Mouse (Mus musculus): ENCODE data around the gene Arl4d. TPM values are rescaled to one million over a fixed set of nuclear protein-coding genes. Genes with fewer than 3 reads are reported as not detected.
A peak's percentile ranks its signal among the peaks of the same experiment; 100 is the strongest.

Arl4d gene
- total and polyA plus RNA-seq, 3 experiments, result 18.9 to 23.5 (median 23.4) TPM

DNA sequence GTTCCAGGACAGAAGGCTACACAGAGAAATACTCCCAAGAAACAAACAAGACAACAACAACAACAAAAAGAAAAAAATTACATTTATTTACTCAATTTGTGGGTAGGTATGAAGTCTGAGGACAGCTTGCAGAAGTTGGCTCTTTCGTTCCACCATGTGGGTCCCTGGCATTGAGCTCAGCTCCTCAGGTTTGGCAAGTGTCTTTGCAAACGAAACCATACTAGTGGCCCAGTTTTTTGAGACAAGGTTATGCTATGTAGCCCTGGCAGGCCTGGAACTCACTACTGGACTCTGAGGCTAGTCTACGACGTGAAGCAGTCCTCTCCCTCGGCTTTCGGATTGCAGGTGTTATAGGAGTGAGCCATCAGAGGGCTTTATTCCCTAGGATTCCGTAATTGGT lies 34.6 kb downstream of the Arl4d start:
- Histone ChIP-seq H3K4me1 (ENCODE audit: control insufficient read depth, insufficient read depth, low read length) (peaks cover 13% of the 10 kb centered on the region), H3K9ac (ENCODE audit: low read depth, low read length) (no peak overlapping the region), H3K27ac (peak overlapping the region; percentile 56), H3K36me3 (ENCODE audit: control insufficient read depth, insufficient read depth, low read length) (no peaks in the 10 kb centered on the region), H3K4me3 (no peak overlapping the region), H3K79me2 (replicated peaks; ENCODE audit: control insufficient read depth, insufficient read depth, low read length) (no peaks in the 10 kb centered on the region), H3K27me3 (ENCODE audit: control insufficient read depth, insufficient read depth, low read length) (no peaks in the 10 kb centered on the region; the same call in 1 of the 2 replicates)
- TF ChIP-seq POLR2A (IDR thresholded peaks at IDR 0.05; ENCODE audit: insufficient read depth, low read depth, low read length) (no peak), EP300 (IDR thresholded peaks at IDR 0.05; ENCODE audit: insufficient read depth, low read depth, low read length) (no peak), CTCF (IDR thresholded peaks at IDR 0.05) (no peak)
- 60% methylated on average over 7 of the region's 7 CpGs for WGBS
- no peak for DNase-seq
- intact Hi-C loops (cut with DNase I), result loop anchor here (5.0 kb wide), 1 partner anchor 38 kb away; no protein-coding TSS in a partner anchor

DNA sequence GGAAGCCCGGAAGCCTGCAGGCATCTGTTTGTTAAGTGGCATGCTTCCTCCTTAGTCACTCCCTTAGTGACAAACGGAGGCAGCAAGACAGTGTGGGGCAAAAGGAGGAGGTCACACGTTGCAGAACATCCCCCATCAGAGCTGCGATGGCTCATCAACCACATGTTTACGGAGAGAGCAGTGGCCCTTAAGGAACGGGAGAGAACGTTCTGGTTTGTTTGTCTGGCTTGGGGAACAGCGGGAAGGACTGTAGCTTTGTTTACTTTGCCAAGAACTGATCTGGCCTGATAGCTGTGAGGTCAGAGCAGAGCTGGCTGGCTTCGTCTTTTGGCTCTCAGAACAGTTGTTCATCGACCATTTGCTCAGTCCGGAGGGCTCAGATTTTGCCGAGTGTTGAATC lies 35.1 kb downstream of the Arl4d start:
- Histone ChIP-seq H3K9ac (ENCODE audit: low read depth, low read length) (0 out of 2 replicates have a peak overlapping the region, but pooled peaks have one; percentile 0), H3K27ac (peak overlapping the region; percentile 56), H3K27me3 (ENCODE audit: control insufficient read depth, insufficient read depth, low read length) (no peaks in the 10 kb centered on the region; the same call in 1 of the 2 replicates), H3K4me3 (no peak overlapping the region), H3K36me3 (ENCODE audit: control insufficient read depth, insufficient read depth, low read length) (no peaks in the 10 kb centered on the region), H3K79me2 (replicated peaks; ENCODE audit: control insufficient read depth, insufficient read depth, low read length) (no peaks in the 10 kb centered on the region), H3K4me1 (ENCODE audit: control insufficient read depth, insufficient read depth, low read length) (peaks cover 13% of the 10 kb centered on the region)
- 0 out of 2 replicates have a peak, but pooled peaks have one; percentile 25 for TF ChIP-seq POLR2A (IDR thresholded peaks at IDR 0.05; ENCODE audit: insufficient read depth, low read depth, low read length)
- TF ChIP-seq CTCF (IDR thresholded peaks at IDR 0.05), result no peak
- TF ChIP-seq EP300 (IDR thresholded peaks at IDR 0.05; ENCODE audit: insufficient read depth, low read depth, low read length), result peak; percentile 77
- DNase-seq, result peak; percentile 45 to 47
- intact Hi-C loops (cut with DNase I), result no loop called here
- WGBS, result 16% methylated on average over 12 of the region's 12 CpGs

DNA sequence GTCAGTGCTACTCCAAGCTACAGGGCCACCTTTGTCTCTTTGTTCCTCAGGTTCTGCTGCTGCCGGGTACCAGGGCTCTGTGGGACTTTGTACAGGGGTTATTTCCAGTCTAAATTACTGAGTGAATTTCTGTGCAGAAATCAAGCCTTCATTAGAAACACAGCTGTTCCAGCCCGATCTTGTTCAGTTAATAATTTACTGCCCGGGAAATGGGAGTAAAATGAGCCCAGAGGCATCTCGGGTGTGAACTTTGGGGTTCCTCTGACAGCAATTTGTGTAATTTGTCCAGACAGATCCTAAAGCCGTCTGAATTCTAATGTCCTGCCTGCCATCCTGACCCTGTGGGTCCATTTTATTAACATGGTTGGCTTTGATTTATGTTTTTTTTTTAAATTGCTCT lies 38.7 kb downstream of the Arl4d start:
- intact Hi-C loops (cut with DNase I), result no loop called here
- DNase-seq, result no peak
- no peak overlapping the region for H3K27ac ChIP-seq
- H3K4me3 ChIP-seq, result no peak overlapping the region
- no peaks in the 10 kb centered on the region for H3K79me2 ChIP-seq (replicated peaks; ENCODE audit: control insufficient read depth, insufficient read depth, low read length)
- TF ChIP-seq EP300 (IDR thresholded peaks at IDR 0.05; ENCODE audit: insufficient read depth, low read depth, low read length) (no peak), CTCF (IDR thresholded peaks at IDR 0.05) (no peak), POLR2A (IDR thresholded peaks at IDR 0.05; ENCODE audit: insufficient read depth, low read depth, low read length) (no peak)
- peaks cover 11% of the 10 kb centered on the region for H3K4me1 ChIP-seq (ENCODE audit: control insufficient read depth, insufficient read depth, low read length)
- no peak overlapping the region for H3K9ac ChIP-seq (ENCODE audit: low read depth, low read length)
- H3K36me3 ChIP-seq (ENCODE audit: control insufficient read depth, insufficient read depth, low read length), result no peaks in the 10 kb centered on the region
- 69% methylated on average over 5 of the region's 5 CpGs for WGBS
- no peaks in the 10 kb centered on the region; the same call in 1 of the 2 replicates for H3K27me3 ChIP-seq (ENCODE audit: control insufficient read depth, insufficient read depth, low read length)

DNA sequence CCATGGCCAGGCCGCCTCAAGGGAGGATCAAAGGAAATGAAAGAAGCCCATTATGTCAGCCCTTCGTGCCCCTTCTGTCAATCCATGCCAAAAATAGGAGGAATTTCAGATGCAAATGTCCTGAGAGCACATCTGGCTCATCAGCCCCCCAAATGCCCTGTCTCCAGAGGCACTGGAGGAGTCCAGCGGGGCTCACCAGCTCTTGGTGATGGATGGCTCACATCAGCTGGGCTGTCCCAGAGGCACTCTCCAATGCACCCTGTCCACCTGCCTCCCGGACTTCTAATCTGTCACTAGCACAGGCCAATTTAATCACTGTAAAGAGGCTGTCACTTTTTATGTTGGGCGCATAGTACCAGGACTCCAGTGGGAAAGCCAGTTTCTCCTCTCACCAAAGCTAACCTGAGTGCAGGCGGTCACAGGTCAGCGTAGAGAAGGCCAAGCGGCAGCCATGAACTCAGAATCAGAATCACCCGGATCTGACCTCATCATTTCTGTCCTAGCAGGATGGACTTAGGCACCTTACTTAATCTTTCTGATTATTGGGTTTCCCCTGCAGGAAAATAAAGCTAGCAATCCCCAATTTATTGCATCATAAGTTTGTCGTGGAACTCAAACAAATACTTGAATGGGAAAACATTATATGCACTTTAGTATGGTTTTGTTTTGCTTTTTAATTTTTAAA lies 41.6 kb downstream of the Arl4d start:
- TF ChIP-seq EP300 (IDR thresholded peaks at IDR 0.05; ENCODE audit: insufficient read depth, low read depth, low read length) (no peak), CTCF (IDR thresholded peaks at IDR 0.05) (no peak), POLR2A (IDR thresholded peaks at IDR 0.05; ENCODE audit: insufficient read depth, low read depth, low read length) (no peak)
- H3K4me3 ChIP-seq, result no peak overlapping the region
- H3K79me2 ChIP-seq (replicated peaks; ENCODE audit: control insufficient read depth, insufficient read depth, low read length), result no peaks in the 10 kb centered on the region
- no peak overlapping the region for H3K27ac ChIP-seq
- intact Hi-C loops (cut with DNase I), result no loop called here
- DNase-seq, result no peak
- no peak overlapping the region for H3K9ac ChIP-seq (ENCODE audit: low read depth, low read length)
- no peaks in the 10 kb centered on the region for H3K4me1 ChIP-seq (ENCODE audit: control insufficient read depth, insufficient read depth, low read length)
- H3K36me3 ChIP-seq (ENCODE audit: control insufficient read depth, insufficient read depth, low read length), result no peaks in the 10 kb centered on the region
- 88% methylated on average over 10 of the region's 10 CpGs for WGBS
- no peaks in the 10 kb centered on the region; the same call in 1 of the 2 replicates for H3K27me3 ChIP-seq (ENCODE audit: control insufficient read depth, insufficient read depth, low read length)

DNA sequence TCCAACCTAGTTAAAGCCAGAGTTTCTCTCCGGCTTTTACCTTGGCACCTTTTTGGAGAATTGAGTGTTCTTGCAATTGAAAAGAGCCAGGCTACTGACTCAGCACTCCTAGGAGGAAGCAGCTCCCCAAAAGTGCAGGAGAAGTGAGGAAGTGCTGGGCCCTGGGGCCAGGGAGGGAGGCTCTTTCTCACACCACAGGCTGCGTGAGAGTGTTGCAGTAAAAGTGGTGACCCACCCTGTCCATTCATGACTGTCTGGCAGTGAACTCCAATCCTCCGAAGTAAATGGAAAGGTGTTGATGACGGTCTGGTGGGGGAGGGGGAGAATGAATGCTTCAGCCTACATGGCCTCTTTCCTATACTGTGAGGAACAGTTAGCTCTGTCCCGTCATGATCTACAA lies 43.1 kb downstream of the Arl4d start:
- Histone ChIP-seq H3K27me3 (ENCODE audit: control insufficient read depth, insufficient read depth, low read length) (no peaks in the 10 kb centered on the region; the same call in 1 of the 2 replicates), H3K4me3 (no peak overlapping the region), H3K9ac (ENCODE audit: low read depth, low read length) (no peak overlapping the region), H3K27ac (no peak overlapping the region), H3K79me2 (replicated peaks; ENCODE audit: control insufficient read depth, insufficient read depth, low read length) (no peaks in the 10 kb centered on the region), H3K36me3 (ENCODE audit: control insufficient read depth, insufficient read depth, low read length) (no peaks in the 10 kb centered on the region), H3K4me1 (ENCODE audit: control insufficient read depth, insufficient read depth, low read length) (no peaks in the 10 kb centered on the region)
- intact Hi-C loops (cut with DNase I), result no loop called here
- no peak for DNase-seq
- 47% methylated on average over 5 of the region's 5 CpGs for WGBS
- TF ChIP-seq POLR2A (IDR thresholded peaks at IDR 0.05; ENCODE audit: insufficient read depth, low read depth, low read length) (no peak), CTCF (IDR thresholded peaks at IDR 0.05) (no peak), EP300 (IDR thresholded peaks at IDR 0.05; ENCODE audit: insufficient read depth, low read depth, low read length) (no peak)

DNA sequence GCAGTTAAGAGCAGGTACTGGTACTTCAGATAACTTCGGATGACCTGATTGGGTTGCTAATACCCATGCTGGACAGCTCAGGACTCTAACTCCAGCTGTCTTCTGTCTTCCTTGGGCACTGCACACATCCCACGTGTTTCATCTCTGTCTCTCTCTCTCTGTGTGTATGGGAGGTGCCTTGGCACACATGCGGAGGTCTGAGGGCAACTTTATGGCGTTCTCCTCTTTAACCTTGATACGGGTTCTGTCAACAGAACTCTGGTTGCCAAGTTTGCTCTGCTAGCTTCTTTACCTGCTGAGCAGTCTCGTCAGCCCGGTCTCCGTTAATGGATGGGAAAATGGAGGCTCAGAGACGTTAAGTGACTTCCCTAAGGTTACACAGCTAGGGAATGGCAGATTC lies 47.5 kb downstream of the Arl4d start:
- no peak for TF ChIP-seq CTCF (IDR thresholded peaks at IDR 0.05)
- no peak for TF ChIP-seq EP300 (IDR thresholded peaks at IDR 0.05; ENCODE audit: insufficient read depth, low read depth, low read length)
- Histone ChIP-seq H3K36me3 (ENCODE audit: control insufficient read depth, insufficient read depth, low read length) (no peaks in the 10 kb centered on the region), H3K4me3 (no peak overlapping the region), H3K9ac (ENCODE audit: low read depth, low read length) (no peak overlapping the region), H3K27ac (no peak overlapping the region), H3K79me2 (replicated peaks; ENCODE audit: control insufficient read depth, insufficient read depth, low read length) (no peaks in the 10 kb centered on the region), H3K27me3 (ENCODE audit: control insufficient read depth, insufficient read depth, low read length) (no peaks in the 10 kb centered on the region), H3K4me1 (ENCODE audit: control insufficient read depth, insufficient read depth, low read length) (no peaks in the 10 kb centered on the region)
- intact Hi-C loops (cut with DNase I), result no loop called here
- WGBS, result 69% methylated on average over 9 of the region's 9 CpGs
- DNase-seq, result no peak
